Mouse (Mus musculus) kidney, adult 2 months (tissue): Measurements from ENCODE around the gene Tbx18. TPM values are rescaled to one million over a fixed set of nuclear protein-coding genes. Genes with fewer than 3 reads are reported as not detected.

Experiments
- DNase-seq: peaks from one replicate; pipeline ENCODE4 v3.0.0; 2021
- H3K27ac ChIP-seq: fragments of 200-500 bp; 2 replicates; pipeline ENCODE4 v1.5.1; 2012; ENCODE audit warnings: low read depth, low read length, control low read depth, inconsistent platforms; ENCODE audit not compliant: insufficient read depth
- H3K27me3 ChIP-seq: fragments of 200-500 bp; replicated peaks from 2 replicates; pipeline ENCODE4 v1.6.1; 2012; ENCODE audit warnings: mild to moderate bottlenecking, moderate library complexity, low read length, inconsistent platforms; ENCODE audit not compliant: control insufficient read depth, insufficient read depth
- H3K36me3 ChIP-seq: fragments of 200-500 bp; 2 replicates; pipeline ENCODE4 v1.6.1; 2012; ENCODE audit warnings: mild to moderate bottlenecking, moderate library complexity, low read length, inconsistent platforms; ENCODE audit not compliant: control insufficient read depth, insufficient read depth
- H3K4me1 ChIP-seq: fragments of 200-500 bp; 2 replicates; pipeline ENCODE4 v1.6.1; 2011; ENCODE audit warnings: low read length; ENCODE audit not compliant: control insufficient read depth, insufficient read depth
- H3K4me3 ChIP-seq: fragments of 200-500 bp; 2 replicates; pipeline ENCODE4 v1.5.1; 2011; ENCODE audit warnings: mild to moderate bottlenecking, low read depth, low read length, control low read depth; ENCODE audit not compliant: insufficient read depth
- CTCF ChIP-seq: fragments of 200-500 bp; conservative IDR thresholded peaks from 2 replicates; pipeline ENCODE4 v1.5.1; 2011; ENCODE audit warnings: low read depth, mild to moderate bottlenecking, control low read depth, low read length, moderate library complexity, mixed read lengths; ENCODE audit not compliant: insufficient read depth, insufficient read length
- POLR2A ChIP-seq: fragments of 200-500 bp; IDR thresholded peaks from one replicate; pipeline ENCODE4 v1.6.1; 2011; ENCODE audit warnings: low read depth, low read length, control low read depth
- WGBS: fragments of 180-500 bp; shearing (Covaris S2); methylation state at CpG from one replicate; pipeline ENCODE4 v1.1.7; 2018; 5-methylcytosine and 5-hydroxymethylcytosine counted together
- polyA plus RNA-seq: library from polyadenylated mRNA; depleted of rRNA; stranded (reverse); fragments of >200 nt; gene quantifications from 2 replicates; pipeline ENCODE4 v1.2.3, GENCODE M21; 2012

Gene Tbx18
- polyA plus RNA-seq, 1 experiment: 0.45 TPM

- H3K36me3 ChIP-seq: no peaks in the 10 kb centered on the region
- WGBS: 10% methylated on average over 25 of the region's 25 CpGs
- no peaks in the 10 kb centered on the region for H3K4me1 ChIP-seq
- DNase-seq: no peak
- TF ChIP-seq POLR2A (no peak), CTCF (no peak)
- no peak overlapping the region for H3K27ac ChIP-seq
- H3K4me3 ChIP-seq: no peak overlapping the region
- H3K27me3 ChIP-seq: peaks cover 17% of the 10 kb centered on the region
These were observed 1.6 kb upstream of the Tbx18 start for GRCm38 (mm10) chr9:87732416-87733235.

DNA sequence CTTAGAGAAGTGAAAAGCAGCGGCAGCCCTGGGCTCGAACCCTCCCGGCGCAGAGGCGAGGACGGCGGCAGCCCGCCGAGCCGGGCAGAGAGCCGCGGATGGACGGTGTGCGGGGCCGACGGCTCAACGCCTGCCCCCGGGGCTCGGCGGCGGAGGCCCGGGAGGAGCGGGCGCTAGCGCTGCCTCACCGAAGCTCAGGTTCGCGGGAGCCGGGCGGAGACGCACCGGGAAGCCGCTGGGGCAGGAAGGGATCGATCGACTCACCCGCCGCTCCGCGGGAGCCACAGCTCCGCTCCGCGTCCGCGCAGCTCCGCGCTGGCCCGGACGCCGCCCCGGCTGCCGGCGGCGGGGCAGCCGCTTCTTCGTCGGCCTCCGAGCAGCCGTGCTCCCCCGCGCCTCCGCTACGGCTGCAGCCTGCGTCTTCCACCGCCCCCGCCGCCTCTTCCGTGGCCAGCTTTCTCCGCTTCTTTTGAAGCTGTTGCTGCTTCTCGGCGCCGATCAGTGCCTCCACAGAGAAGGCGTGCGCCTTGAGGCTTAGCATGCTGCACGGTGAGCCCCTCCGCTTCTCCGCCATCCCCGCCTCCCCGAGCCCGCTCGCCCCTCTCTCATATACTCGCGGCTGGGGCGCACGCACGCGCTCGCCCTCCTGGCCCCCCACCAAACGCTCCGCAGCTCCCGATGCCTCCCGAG lies 644 bp downstream of the Tbx18 start:
- no peak for TF ChIP-seq POLR2A
- TF ChIP-seq CTCF: no peak
- Histone ChIP-seq H3K4me1 (no peaks in the 10 kb centered on the region), H3K4me3 (peak overlapping the region; percentile 6), H3K27ac (no peak overlapping the region), H3K36me3 (no peaks in the 10 kb centered on the region), H3K27me3 (peaks cover 16% of the 10 kb centered on the region)
- DNase-seq: peak; percentile 22
- WGBS: under 1% methylated on average over 90 of the region's 91 CpGs

DNA sequence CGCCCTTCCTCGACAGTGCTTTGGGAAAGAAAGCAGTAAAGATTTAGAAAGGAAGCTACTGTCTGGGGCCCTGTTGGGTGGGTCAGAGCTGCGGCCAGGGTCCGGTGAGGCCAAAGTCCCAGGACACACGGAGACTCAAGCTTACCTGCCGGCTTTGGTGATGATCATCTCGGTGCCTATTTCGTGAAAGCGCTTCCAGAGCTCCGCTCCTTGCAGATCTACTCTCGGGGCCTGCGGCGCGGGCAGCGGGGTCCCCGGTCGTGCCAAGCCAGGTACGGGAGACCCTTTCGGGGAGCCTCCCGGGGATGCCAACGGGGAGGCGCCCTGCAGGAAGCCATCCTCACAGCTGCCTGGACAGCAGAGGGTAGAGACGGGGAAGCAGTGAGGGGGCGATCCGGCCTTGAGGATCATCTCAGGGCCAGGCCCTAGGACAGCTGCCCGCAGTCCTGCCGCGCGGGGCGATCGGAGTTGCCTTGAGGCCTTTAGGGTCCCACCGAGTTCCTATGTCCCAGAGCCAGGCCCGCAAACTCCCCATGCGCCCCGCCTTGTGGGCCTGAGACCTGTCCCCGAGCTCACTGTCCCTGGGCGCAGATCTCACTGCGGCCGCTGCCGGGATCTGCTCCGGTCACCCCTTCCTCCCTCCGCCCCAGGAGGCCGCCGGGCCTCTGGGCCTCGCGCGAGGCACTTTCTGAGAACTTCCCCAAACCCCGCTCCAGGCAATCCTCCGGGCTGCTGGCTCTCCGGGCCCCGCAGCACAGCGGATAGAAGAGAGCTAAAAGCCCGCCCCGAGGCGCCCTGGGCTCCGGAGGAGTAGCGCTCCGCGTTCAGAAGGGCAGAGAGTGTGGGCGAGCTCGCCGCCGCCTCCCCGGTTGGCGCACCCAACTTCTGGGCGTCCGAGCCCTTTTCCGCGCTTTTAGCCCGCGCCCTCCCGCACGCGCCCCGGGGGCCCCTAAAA lies 1.5 kb downstream of the Tbx18 start:
- TF ChIP-seq CTCF: no peak
- no peak for TF ChIP-seq POLR2A
- DNase-seq: no peak
- Histone ChIP-seq H3K4me1 (no peaks in the 10 kb centered on the region), H3K27me3 (peaks cover 17% of the 10 kb centered on the region), H3K36me3 (no peaks in the 10 kb centered on the region), H3K4me3 (peak overlapping the region; percentile 6), H3K27ac (no peak overlapping the region)
- WGBS: 4% methylated on average over 75 of the region's 75 CpGs

DNA sequence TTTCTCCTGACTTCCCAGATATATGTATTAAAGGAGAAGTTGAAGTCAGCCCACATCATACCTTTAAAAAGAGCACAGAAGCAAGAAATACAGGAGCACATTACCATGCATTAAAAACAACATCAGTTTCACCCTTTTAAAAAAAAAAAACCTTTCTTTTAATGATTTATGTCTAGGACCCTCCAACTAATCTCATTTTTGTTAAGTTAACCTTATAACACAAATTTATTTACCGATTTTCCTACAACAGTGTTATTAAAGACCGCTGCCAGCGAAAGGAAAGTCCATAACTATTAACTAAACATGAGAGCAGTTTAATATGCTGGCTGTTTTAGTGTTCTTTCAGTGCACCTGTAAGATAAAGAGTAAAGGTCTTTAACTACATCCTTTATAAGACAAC lies 3.0 kb downstream of the Tbx18 start:
- H3K27me3 ChIP-seq: peaks cover 15% of the 10 kb centered on the region
- no peak for DNase-seq
- whole genome bisulfite sequencing: 27% methylated on average over 3 of the region's 3 CpGs

DNA sequence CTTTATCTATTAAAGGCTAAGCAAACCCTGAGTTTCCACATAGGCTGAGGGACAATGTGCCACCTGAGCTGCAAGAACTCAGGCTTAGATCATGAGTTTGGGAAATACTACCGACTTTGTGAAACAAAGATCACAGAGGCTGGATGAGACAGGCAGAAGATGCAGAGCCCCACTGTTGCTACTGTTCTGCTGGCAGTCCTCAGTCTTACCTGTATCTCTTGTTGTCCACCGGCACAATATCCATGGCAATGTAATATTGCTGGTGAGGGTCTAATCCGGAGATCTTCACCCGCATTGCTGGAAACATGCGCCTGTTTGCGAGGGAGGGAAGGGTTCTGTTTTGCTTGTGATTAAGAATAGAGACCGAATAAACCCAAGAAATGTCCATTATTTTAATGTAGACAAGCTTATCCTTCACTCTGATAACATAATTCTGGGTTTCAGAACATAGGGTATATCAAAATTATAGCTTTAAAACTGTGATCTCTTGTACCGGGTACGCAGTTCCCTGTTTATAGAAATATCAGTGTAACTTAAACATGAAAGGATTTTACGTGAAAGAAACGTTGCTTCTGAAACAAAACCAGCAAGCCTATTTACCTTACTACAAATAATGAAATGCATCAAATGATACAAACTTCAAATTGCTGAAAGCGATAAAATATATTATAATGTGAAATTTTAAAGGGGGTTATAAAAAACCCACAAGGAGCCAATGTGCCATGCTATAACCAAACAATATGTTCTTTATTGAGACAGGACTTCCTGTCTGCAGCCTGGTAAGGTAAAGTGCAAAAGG lies 3.7 kb downstream of the Tbx18 start:
- H3K4me1 ChIP-seq: no peaks in the 10 kb centered on the region
- no peak for TF ChIP-seq POLR2A
- TF ChIP-seq CTCF: no peak
- H3K27me3 ChIP-seq: peaks cover 13% of the 10 kb centered on the region
- no peak overlapping the region for H3K4me3 ChIP-seq
- WGBS: 21% methylated on average over 12 of the region's 12 CpGs
- H3K27ac ChIP-seq: no peak overlapping the region
- DNase-seq: no peak
- H3K36me3 ChIP-seq: no peaks in the 10 kb centered on the region

More for the DNA sequence above, 3.0 kb downstream of the Tbx18 start:
- Histone ChIP-seq H3K4me3 (no peak overlapping the region), H3K27ac (no peak overlapping the region), H3K36me3 (no peaks in the 10 kb centered on the region), H3K4me1 (no peaks in the 10 kb centered on the region)
- TF ChIP-seq POLR2A (no peak), CTCF (no peak)

DNA sequence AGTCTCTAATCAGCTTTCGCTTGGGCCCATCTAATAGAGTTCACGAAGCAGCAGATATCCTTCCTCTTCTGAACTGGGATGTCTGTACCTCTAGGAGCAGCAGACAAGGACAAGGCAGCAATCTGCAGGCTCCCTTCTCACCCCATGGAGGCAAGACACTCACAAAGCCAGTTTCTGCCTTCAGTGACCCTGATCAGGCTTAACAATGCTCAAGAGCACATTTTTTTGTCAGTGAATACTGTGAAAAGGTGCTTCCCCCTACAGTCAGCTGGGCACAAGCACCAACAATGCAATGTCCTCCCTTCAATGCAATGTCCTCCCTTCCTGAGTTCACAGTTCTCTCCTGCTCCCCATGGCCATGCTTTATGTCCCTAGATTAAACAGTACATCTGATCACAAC lies 9.3 kb downstream of the Tbx18 start:
- no peaks in the 10 kb centered on the region for H3K4me1 ChIP-seq
- H3K27me3 ChIP-seq: peaks cover 1% of the 10 kb centered on the region; the same call in 1 of the 2 replicates
- H3K36me3 ChIP-seq: no peaks in the 10 kb centered on the region
- no peak overlapping the region for H3K27ac ChIP-seq
- TF ChIP-seq POLR2A (no peak), CTCF (no peak)
- WGBS: 69% methylated on average over 2 of the region's 2 CpGs
- no peak overlapping the region for H3K4me3 ChIP-seq
- DNase-seq: no peak
